In genomic region chr10:125969133-125969490, GRCm38 (mm10) we compare ENCODE assay signal across 11 mouse cellular contexts. TPM values are rescaled to one million over a fixed set of nuclear protein-coding genes. Genes with fewer than 3 reads are reported as not detected.
DNase-seq lines count a peak whose midpoint lies in the region; ATAC-seq lines count a peak whose summit lies in the region.
"Had no signal": no experiment of that assay in that cellular context is flagged by ENCODE, and none has a peak within 500 bp of the region (broad histone marks: within the 10 kb centered on the region; RNA-seq: fewer than 3 reads in every experiment).

No protein-coding gene starts in this region.

- no peaks in the 10 kb centered on the region for H3K36me3 ChIP-seq in liver, embryonic 11.5 days (ENCODE audit: control insufficient read depth, insufficient read depth, low read length)
- H3K36me3 ChIP-seq in forebrain, embryonic 11.5 days (ENCODE audit: control insufficient read depth, insufficient read depth, low read length): no peaks in the 10 kb centered on the region
- peaks cover 15% of the 10 kb centered on the region for H3K36me3 ChIP-seq in kidney, embryonic 15.5 days
- H3K36me3 ChIP-seq in neural tube, embryonic 13.5 days: no peaks in the 10 kb centered on the region
- H3K36me3 ChIP-seq: G1E had no signal

- 0 out of 2 replicates have a peak overlapping the region, but pooled peaks have one; percentile 7 for H3K4me3 ChIP-seq in liver, embryonic 11.5 days (ENCODE audit: low read depth, low read length)
- peak overlapping the region; percentile 75; the same call in 1 of the 2 replicates for H3K4me3 ChIP-seq in forebrain, embryonic 11.5 days (ENCODE audit: low read depth, low read length)
- peak overlapping the region; percentile 93 for H3K4me3 ChIP-seq in kidney, embryonic 15.5 days (replicated peaks)
- H3K4me3 ChIP-seq in neural tube, embryonic 13.5 days: peak overlapping the region; percentile 82
- H3K4me3 ChIP-seq: left cerebral cortex, adult 2 months had no signal

- H3K9ac ChIP-seq in liver, embryonic 11.5 days (ENCODE audit: low read depth, low read length): no peak overlapping the region
- no peak overlapping the region; the same call in 1 of the 2 replicates for H3K9ac ChIP-seq in forebrain, embryonic 11.5 days (ENCODE audit: low read length)
- peak overlapping the region; percentile 96 for H3K9ac ChIP-seq in kidney, embryonic 15.5 days
- peak overlapping the region; percentile 87 for H3K9ac ChIP-seq in neural tube, embryonic 13.5 days

- H3K27me3 ChIP-seq in liver, embryonic 11.5 days (replicated peaks; ENCODE audit: control insufficient read depth, insufficient read depth, low read length): peaks cover 16% of the 10 kb centered on the region
- no peaks in the 10 kb centered on the region; the same call in 1 of the 2 replicates for H3K27me3 ChIP-seq in forebrain, embryonic 11.5 days (ENCODE audit: control insufficient read depth, insufficient read depth, low read length)
- no peaks in the 10 kb centered on the region for H3K27me3 ChIP-seq in kidney, embryonic 15.5 days
- H3K27me3 ChIP-seq in neural tube, embryonic 13.5 days: no peaks in the 10 kb centered on the region

- WGBS in liver, embryonic 11.5 days: 49% methylated on average over 10 of the region's 10 CpGs
- 27% methylated on average over 10 of the region's 10 CpGs for WGBS in forebrain, embryonic 11.5 days
- WGBS in kidney, embryonic 15.5 days: 9% methylated on average over 10 of the region's 10 CpGs
- 22% methylated on average over 10 of the region's 10 CpGs for WGBS in neural tube, embryonic 13.5 days

- ATAC-seq in liver, embryonic 11.5 days (replicated peaks; ENCODE audit: low FRiP score): no peak
- ATAC-seq in forebrain, embryonic 11.5 days (replicated peaks; ENCODE audit: low FRiP score): no peak
- no peak for ATAC-seq in kidney, embryonic 15.5 days (replicated peaks; ENCODE audit: low FRiP score)
- ATAC-seq in neural tube, embryonic 13.5 days (ENCODE audit: low read depth): no peak

- no peaks in the 10 kb centered on the region for H3K9me3 ChIP-seq in liver, embryonic 11.5 days (ENCODE audit: control insufficient read depth, low read length)
- H3K9me3 ChIP-seq in forebrain, embryonic 11.5 days (ENCODE audit: control insufficient read depth, low read length): no peaks in the 10 kb centered on the region
- H3K9me3 ChIP-seq in kidney, embryonic 15.5 days (replicated peaks): no peaks in the 10 kb centered on the region
- no peaks in the 10 kb centered on the region for H3K9me3 ChIP-seq in neural tube, embryonic 13.5 days

- peak overlapping the region; percentile 68; the same call in 1 of the 2 replicates for H3K4me2 ChIP-seq in liver, embryonic 11.5 days
- peak overlapping the region; percentile 96; the same call in 1 of the 2 replicates for H3K4me2 ChIP-seq in forebrain, embryonic 11.5 days (ENCODE audit: low read depth, low read length, severe bottlenecking)
- H3K4me2 ChIP-seq in kidney, embryonic 15.5 days: peak overlapping the region; percentile 71
- peak overlapping the region; percentile 96 for H3K4me2 ChIP-seq in neural tube, embryonic 13.5 days

- DNase-seq in liver, embryonic 11.5 days (ENCODE audit: low spot score): no peak
- DNase-seq in liver: no peak
- no peak for DNase-seq in forebrain, embryonic 11.5 days (ENCODE audit: low spot score)
- DNase-seq in thymus, postnatal 25 days: no peak
- DNase-seq in layer of hippocampus, adult 8-10 months (ENCODE audit: low spot score in 2 of 2): no peak
- DNase-seq in urinary bladder, postnatal 36 days (ENCODE audit: low spot score in 2 of 2): no peak
- DNase-seq: spleen, adult 18-20 months had no signal

- H3K4me1 ChIP-seq in liver, embryonic 11.5 days (replicated peaks; ENCODE audit: control insufficient read depth, insufficient read depth, low read length): no peaks in the 10 kb centered on the region; the same call in 1 of the 2 replicates
- peaks cover 13% of the 10 kb centered on the region; the same call in 1 of the 2 replicates for H3K4me1 ChIP-seq in forebrain, embryonic 11.5 days (replicated peaks; ENCODE audit: control insufficient read depth, insufficient read depth, low read length)
- H3K4me1 ChIP-seq in kidney, embryonic 15.5 days: peaks cover 36% of the 10 kb centered on the region
- H3K4me1 ChIP-seq in neural tube, embryonic 13.5 days (replicated peaks): peaks cover 42% of the 10 kb centered on the region

- no peak overlapping the region; the same call in 1 of the 2 replicates for H3K27ac ChIP-seq in liver, embryonic 11.5 days (ENCODE audit: low read depth, low read length)
- H3K27ac ChIP-seq in forebrain, embryonic 11.5 days (ENCODE audit: low read depth, low read length): no peak overlapping the region; the same call in 1 of the 2 replicates
- H3K27ac ChIP-seq in kidney, embryonic 15.5 days: peak overlapping the region; percentile 97
- H3K27ac ChIP-seq in neural tube, embryonic 13.5 days (replicated peaks): peak overlapping the region; percentile 81
- H3K27ac ChIP-seq: left cerebral cortex, adult 2 months had no signal

RNA-seq across cellular contexts. Expression of gene Lrig3, which starts 3.1 kb away (rescaled TPM):
- 3.6 and 4.0 TPM in 2 replicates for polyA plus RNA-seq in liver, embryonic 11.5 days (2014; fragmentation: Nextera tagmentation; extraction: Ambion mirVana)
- polyA plus RNA-seq in forebrain, embryonic 11.5 days (2014; fragmentation: Nextera tagmentation; extraction: Ambion mirVana): 10.9 and 11.2 TPM in 2 replicates
- polyA plus RNA-seq in kidney, embryonic 15.5 days (2015; fragmentation: Nextera tagmentation; extraction: Ambion mirVana): 22.6 and 24.0 TPM in 2 replicates
- 6.0 and 7.2 TPM in 2 replicates for polyA plus RNA-seq in neural tube, embryonic 13.5 days (2015; fragmentation: Nextera tagmentation; extraction: Ambion mirVana)
- 1 to 10 TPM; 4.3 to 5.0 (median 4.4) TPM for total RNA-seq in layer of hippocampus, adult 8-10 months (2022)
- polyA plus RNA-seq: G1E had no signal

Comparison
In these comparisons a context has a peak if more than half of its experiments do, and no peak if none do; other contexts are left out.
1. H3K27ac ChIP-seq: peak in kidney, embryonic 15.5 days (single experiment) and neural tube, embryonic 13.5 days (single experiment); none in liver, embryonic 11.5 days (single experiment) and forebrain, embryonic 11.5 days (single experiment).
2. H3K4me3 ChIP-seq: peak in every context shown above with its lines; median percentile 93 in kidney, embryonic 15.5 days; 82 in neural tube, embryonic 13.5 days; 75 in forebrain, embryonic 11.5 days; 7 in liver, embryonic 11.5 days.
3. H3K9ac ChIP-seq: peak in kidney, embryonic 15.5 days (single experiment) and neural tube, embryonic 13.5 days (single experiment); none in liver, embryonic 11.5 days (single experiment) and forebrain, embryonic 11.5 days (single experiment).
4. Peak in every context shown above with its lines, with median percentiles within 50 percentile points of each other: H3K4me2 ChIP-seq.